Mouse (Mus musculus) kidney, adult 2 months (tissue): Measurements from ENCODE around the gene Fry.

ENCODE experiments used
- CTCF ChIP-seq: fragments of 200-500 bp; conservative IDR thresholded peaks from 2 replicates; pipeline ENCODE4 v1.5.1; 2011; ENCODE audit warnings: low read depth, mild to moderate bottlenecking, control low read depth, low read length, moderate library complexity, mixed read lengths; ENCODE audit not compliant: insufficient read depth, insufficient read length
- POLR2A ChIP-seq: fragments of 200-500 bp; IDR thresholded peaks from one replicate; pipeline ENCODE4 v1.6.1; 2011; ENCODE audit warnings: low read depth, low read length, control low read depth

GRCm38 (mm10) chr5:150157682-150158081, 39.2 kb downstream of the Fry start:
- TF ChIP-seq CTCF (peak; percentile 69), POLR2A (no peak)
